Mouse (Mus musculus) yolk sac, embryonic 10.5 days (tissue): ENCODE results near the gene Il1r2.

Experiments
- DNase-seq: peaks from one replicate; pipeline ENCODE4 v3.0.0-alpha.2; 2017; ENCODE audit warnings: low spot score

Il1r2 gene

GRCm38 (mm10) chr1:40073779-40074178, at the start of gene Il1r2:
Gene Il1r2 (plus strand): TSS chr1:40074079.
- no peak for DNase-seq

- no peak for DNase-seq
Observed at GRCm38 (mm10) chr1:40024554-40025320, 49.1 kb upstream of the Il1r2 start.

GRCm38 (mm10) chr1:40025416-40025815, 48.5 kb upstream of the Il1r2 start:
- no peak for DNase-seq

- no peak for DNase-seq
Observed at GRCm38 (mm10) chr1:40027116-40027620, 46.7 kb upstream of the Il1r2 start.

- no peak for DNase-seq
Observed at GRCm38 (mm10) chr1:40028207-40028998, 45.5 kb upstream of the Il1r2 start.

GRCm38 (mm10) chr1:40029597-40029996, 44.3 kb upstream of the Il1r2 start:
- DNase-seq: no peak

GRCm38 (mm10) chr1:40030287-40030975, 43.4 kb upstream of the Il1r2 start:
- DNase-seq: no peak

- no peak for DNase-seq
Observed at GRCm38 (mm10) chr1:40030976-40031356, 42.9 kb upstream of the Il1r2 start.

- DNase-seq: no peak
Observed at GRCm38 (mm10) chr1:40031626-40032025, 42.3 kb upstream of the Il1r2 start.

- no peak for DNase-seq
Observed at GRCm38 (mm10) chr1:40033315-40033714, 40.6 kb upstream of the Il1r2 start.

GRCm38 (mm10) chr1:40033743-40034420, 40.0 kb upstream of the Il1r2 start:
- DNase-seq: no peak

- DNase-seq: no peak
Observed at GRCm38 (mm10) chr1:40037831-40038230, 36.0 kb upstream of the Il1r2 start.

GRCm38 (mm10) chr1:40045686-40046085, 28.2 kb upstream of the Il1r2 start:
- no peak for DNase-seq

GRCm38 (mm10) chr1:40046600-40046999, 27.3 kb upstream of the Il1r2 start:
- DNase-seq: no peak

- no peak for DNase-seq
Observed at GRCm38 (mm10) chr1:40051157-40051556, 22.7 kb upstream of the Il1r2 start.

- no peak for DNase-seq
Observed at GRCm38 (mm10) chr1:40052156-40052555, 21.7 kb upstream of the Il1r2 start.

- DNase-seq: no peak
Observed at GRCm38 (mm10) chr1:40053071-40053470, 20.8 kb upstream of the Il1r2 start.

GRCm38 (mm10) chr1:40055051-40055450, 18.8 kb upstream of the Il1r2 start:
- no peak for DNase-seq

GRCm38 (mm10) chr1:40055963-40056362, 17.9 kb upstream of the Il1r2 start:
- no peak for DNase-seq

- no peak for DNase-seq
Observed at GRCm38 (mm10) chr1:40057351-40057750, 16.5 kb upstream of the Il1r2 start.

- no peak for DNase-seq
Observed at GRCm38 (mm10) chr1:40058013-40058412, 15.9 kb upstream of the Il1r2 start.
